Mouse (Mus musculus) lung, adult 2 months (tissue): ENCODE results near the gene Baz1a.
"Not testable (repeated sequence)": the region's sequence is repeated elsewhere in the genome, so short reads cannot be mapped to it uniquely, and the experiment has no call there.

Experiments
- CTCF ChIP-seq: fragments of 200-500 bp; IDR thresholded peaks from 2 replicates; pipeline ENCODE4 v1.5.1; 2011; ENCODE audit warnings: mild to moderate bottlenecking, low read length, control low read depth; ENCODE audit not compliant: insufficient read depth
- POLR2A ChIP-seq: fragments of 200-500 bp; IDR thresholded peaks from 2 replicates; pipeline ENCODE4 v1.6.1; 2011; ENCODE audit warnings: low read depth, mild to moderate bottlenecking, control low read depth, low read length, borderline replicate concordance; ENCODE audit errors: extremely low read depth

DNA sequence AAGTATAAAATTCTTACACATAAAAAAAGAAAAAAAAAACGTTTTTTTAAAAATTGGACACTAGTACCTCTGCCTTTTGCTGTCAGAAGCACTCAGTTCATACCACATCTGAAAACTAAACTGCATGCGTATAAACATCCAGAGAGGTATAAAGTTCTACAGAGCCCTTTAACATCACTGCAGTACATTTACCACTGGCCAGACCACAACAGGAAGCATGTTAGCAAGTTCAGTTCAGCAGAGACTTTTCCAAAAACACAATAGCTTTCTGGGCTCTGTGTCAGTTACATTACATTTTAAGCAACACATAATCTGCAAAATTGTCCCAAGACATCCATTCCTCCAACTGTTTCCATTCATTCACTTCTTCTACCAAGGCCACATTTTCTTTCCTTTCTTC lies 121.6 kb downstream of the Baz1a start:
- not testable (repeated sequence) for TF ChIP-seq CTCF, POLR2A
